Mouse (Mus musculus): ENCODE results near the gene Gm20521. TPM values are rescaled to one million over a fixed set of nuclear protein-coding genes. Genes with fewer than 3 reads are reported as not detected.

The Gm20521 gene
- polyA plus RNA-seq, 1 experiment from 2014 or later, result not detected

- peaks cover 27% of the 10 kb centered on the region for H3K4me1 ChIP-seq (replicated peaks; ENCODE audit: control insufficient read depth, insufficient read depth, low read length)
- H3K36me3 ChIP-seq (ENCODE audit: control insufficient read depth, insufficient read depth), result peaks cover 17% of the 10 kb centered on the region
- WGBS, result 2% methylated on average over 50 of the region's 69 CpGs
- H3K27me3 ChIP-seq (replicated peaks; ENCODE audit: control insufficient read depth, insufficient read depth, low read length), result no peaks in the 10 kb centered on the region
- peak overlapping the region; percentile 89 for H3K4me3 ChIP-seq (replicated peaks; ENCODE audit: low read length)
- ATAC-seq, result peak; percentile 64
- H3K4me2 ChIP-seq (ENCODE audit: low read length), result peak overlapping the region; percentile 97
- H3K9me3 ChIP-seq (ENCODE audit: control insufficient read depth, low read length), result no peaks in the 10 kb centered on the region
- peak overlapping the region; percentile 87 for H3K27ac ChIP-seq (ENCODE audit: low read length)
- peak overlapping the region; percentile 98 for H3K9ac ChIP-seq (replicated peaks; ENCODE audit: low read depth, low read length)
Observed at GRCm38 (mm10) chr14:54912109-54912850, 29.0 kb downstream of the Gm20521 start.

GRCm38 (mm10) chr14:54912886-54913285 is 29.6 kb downstream of the Gm20521 start, which contains the start of gene Slc22a17:
TSS of gene Slc22a17 (minus strand) at chr14:54913132.
- ATAC-seq, result peak; percentile 98
- peak within 1 kb of the TSS; percentile 97 for H3K4me2 ChIP-seq (ENCODE audit: low read length)
- WGBS, result 0% methylated on average over 28 of the region's 28 CpGs
- no peaks in the 10 kb centered on the region for H3K27me3 ChIP-seq (replicated peaks; ENCODE audit: control insufficient read depth, insufficient read depth, low read length)
- H3K4me3 ChIP-seq (replicated peaks; ENCODE audit: low read length), result peak within 1 kb of the TSS; percentile 89
- H3K36me3 ChIP-seq (ENCODE audit: control insufficient read depth, insufficient read depth), result peaks cover 14% of the 10 kb centered on the region
- H3K4me1 ChIP-seq (replicated peaks; ENCODE audit: control insufficient read depth, insufficient read depth, low read length), result peaks cover 27% of the 10 kb centered on the region
- peak within 1 kb of the TSS; percentile 98 for H3K9ac ChIP-seq (replicated peaks; ENCODE audit: low read depth, low read length)
- no peaks in the 10 kb centered on the region for H3K9me3 ChIP-seq (ENCODE audit: control insufficient read depth, low read length)
- H3K27ac ChIP-seq (ENCODE audit: low read length), result peak within 1 kb of the TSS; percentile 87

GRCm38 (mm10) chr14:54913343-54913742 is 30.1 kb downstream of the Gm20521 start:
- no peak; the same call in 1 of the 2 replicates for ATAC-seq
- Histone ChIP-seq H3K4me2 (ENCODE audit: low read length) (peak overlapping the region; percentile 97), H3K36me3 (ENCODE audit: control insufficient read depth, insufficient read depth) (peaks cover 10% of the 10 kb centered on the region), H3K27ac (ENCODE audit: low read length) (peak overlapping the region; percentile 87), H3K4me1 (replicated peaks; ENCODE audit: control insufficient read depth, insufficient read depth, low read length) (peaks cover 27% of the 10 kb centered on the region), H3K9me3 (ENCODE audit: control insufficient read depth, low read length) (no peaks in the 10 kb centered on the region), H3K4me3 (replicated peaks; ENCODE audit: low read length) (peak overlapping the region; percentile 89), H3K9ac (replicated peaks; ENCODE audit: low read depth, low read length) (peak overlapping the region; percentile 98), H3K27me3 (replicated peaks; ENCODE audit: control insufficient read depth, insufficient read depth, low read length) (no peaks in the 10 kb centered on the region)
- WGBS, result 14% methylated on average over 10 of the region's 10 CpGs

- no peak for ATAC-seq
- Histone ChIP-seq H3K4me2 (ENCODE audit: low read length) (no peak overlapping the region), H3K4me1 (replicated peaks; ENCODE audit: control insufficient read depth, insufficient read depth, low read length) (peaks cover 15% of the 10 kb centered on the region), H3K4me3 (replicated peaks; ENCODE audit: low read length) (no peak overlapping the region), H3K27ac (ENCODE audit: low read length) (no peak overlapping the region), H3K9me3 (ENCODE audit: control insufficient read depth, low read length) (peaks cover 10% of the 10 kb centered on the region; the same call in 1 of the 2 replicates), H3K36me3 (ENCODE audit: control insufficient read depth, insufficient read depth) (peaks cover 11% of the 10 kb centered on the region), H3K9ac (replicated peaks; ENCODE audit: low read depth, low read length) (no peak overlapping the region), H3K27me3 (replicated peaks; ENCODE audit: control insufficient read depth, insufficient read depth, low read length) (no peaks in the 10 kb centered on the region)
- 94% methylated on average over 16 of the region's 16 CpGs for WGBS
Observed at GRCm38 (mm10) chr14:54920076-54920685, 36.9 kb downstream of the Gm20521 start.

GRCm38 (mm10) chr14:54924641-54925348 is 41.6 kb downstream of the Gm20521 start:
- WGBS, result 7% methylated on average over 7 of the region's 7 CpGs
- Histone ChIP-seq H3K36me3 (ENCODE audit: control insufficient read depth, insufficient read depth) (peaks cover 6% of the 10 kb centered on the region), H3K9ac (replicated peaks; ENCODE audit: low read depth, low read length) (peak overlapping the region; percentile 90), H3K4me3 (replicated peaks; ENCODE audit: low read length) (peak overlapping the region; percentile 59), H3K27me3 (replicated peaks; ENCODE audit: control insufficient read depth, insufficient read depth, low read length) (no peaks in the 10 kb centered on the region), H3K4me2 (ENCODE audit: low read length) (peak overlapping the region; percentile 94), H3K27ac (ENCODE audit: low read length) (peak overlapping the region; percentile 96), H3K4me1 (replicated peaks; ENCODE audit: control insufficient read depth, insufficient read depth, low read length) (peaks cover 32% of the 10 kb centered on the region), H3K9me3 (ENCODE audit: control insufficient read depth, low read length) (peaks cover 10% of the 10 kb centered on the region; the same call in 1 of the 2 replicates)
- ATAC-seq, result peak; percentile 66

GRCm38 (mm10) chr14:54925349-54926342 is 42.4 kb downstream of the Gm20521 start, which contains the start of gene Efs:
TSS of gene Efs (minus strand) at chr14:54926126.
- ATAC-seq, result peak; percentile 55
- peak within 1 kb of the TSS; percentile 94 for H3K4me2 ChIP-seq (ENCODE audit: low read length)
- peak within 1 kb of the TSS; percentile 96 for H3K27ac ChIP-seq (ENCODE audit: low read length)
- H3K4me1 ChIP-seq (replicated peaks; ENCODE audit: control insufficient read depth, insufficient read depth, low read length), result peaks cover 35% of the 10 kb centered on the region
- no peaks in the 10 kb centered on the region for H3K27me3 ChIP-seq (replicated peaks; ENCODE audit: control insufficient read depth, insufficient read depth, low read length)
- peaks cover 10% of the 10 kb centered on the region; the same call in 1 of the 2 replicates for H3K9me3 ChIP-seq (ENCODE audit: control insufficient read depth, low read length)
- peaks cover 3% of the 10 kb centered on the region for H3K36me3 ChIP-seq (ENCODE audit: control insufficient read depth, insufficient read depth)
- 1% methylated on average over 57 of the region's 57 CpGs for WGBS
- peak within 1 kb of the TSS; percentile 59 for H3K4me3 ChIP-seq (replicated peaks; ENCODE audit: low read length)
- peak within 1 kb of the TSS; percentile 90 for H3K9ac ChIP-seq (replicated peaks; ENCODE audit: low read depth, low read length)

- peak overlapping the region; percentile 94 for H3K4me2 ChIP-seq (ENCODE audit: low read length)
- peak overlapping the region; percentile 96 for H3K27ac ChIP-seq (ENCODE audit: low read length)
- H3K9ac ChIP-seq (replicated peaks; ENCODE audit: low read depth, low read length), result peak overlapping the region; percentile 90
- no peaks in the 10 kb centered on the region; the same call in 1 of the 2 replicates for H3K36me3 ChIP-seq (ENCODE audit: control insufficient read depth, insufficient read depth)
- WGBS, result under 1% methylated on average over 51 of the region's 58 CpGs
- peaks cover under 1% of the 10 kb centered on the region; the same call in 1 of the 2 replicates for H3K9me3 ChIP-seq (ENCODE audit: control insufficient read depth, low read length)
- H3K27me3 ChIP-seq (replicated peaks; ENCODE audit: control insufficient read depth, insufficient read depth, low read length), result no peaks in the 10 kb centered on the region
- peak; percentile 60 for ATAC-seq
- peaks cover 35% of the 10 kb centered on the region for H3K4me1 ChIP-seq (replicated peaks; ENCODE audit: control insufficient read depth, insufficient read depth, low read length)
- peak overlapping the region; percentile 59 for H3K4me3 ChIP-seq (replicated peaks; ENCODE audit: low read length)
Observed at GRCm38 (mm10) chr14:54926401-54927158, 43.3 kb downstream of the Gm20521 start.

GRCm38 (mm10) chr14:54927296-54927695 is 44.1 kb downstream of the Gm20521 start:
- H3K4me3 ChIP-seq (replicated peaks; ENCODE audit: low read length), result no peak overlapping the region; the same call in 1 of the 2 replicates
- WGBS, result 15% methylated on average over 7 of the region's 7 CpGs
- peak overlapping the region; percentile 94 for H3K4me2 ChIP-seq (ENCODE audit: low read length)
- peak overlapping the region; percentile 96 for H3K27ac ChIP-seq (ENCODE audit: low read length)
- peaks cover 35% of the 10 kb centered on the region for H3K4me1 ChIP-seq (replicated peaks; ENCODE audit: control insufficient read depth, insufficient read depth, low read length)
- no peaks in the 10 kb centered on the region for H3K27me3 ChIP-seq (replicated peaks; ENCODE audit: control insufficient read depth, insufficient read depth, low read length)
- no peaks in the 10 kb centered on the region for H3K9me3 ChIP-seq (ENCODE audit: control insufficient read depth, low read length)
- H3K36me3 ChIP-seq (ENCODE audit: control insufficient read depth, insufficient read depth), result no peaks in the 10 kb centered on the region
- no peak for ATAC-seq
- H3K9ac ChIP-seq (replicated peaks; ENCODE audit: low read depth, low read length), result peak overlapping the region; percentile 90

Data from forebrain, embryonic 16.5 days (tissue).